Mouse (Mus musculus): ENCODE data around the gene Arhgap10. TPM values are rescaled to one million over a fixed set of nuclear protein-coding genes. Genes with fewer than 3 reads are reported as not detected.

Arhgap10 gene
- polyA plus RNA-seq, 1 experiment from 2014 or later, result 26.3 TPM

- WGBS, result 90% methylated on average over 8 of the region's 8 CpGs
- Histone ChIP-seq H3K4me3 (ENCODE audit: low read depth, low read length) (no peak overlapping the region), H3K9me3 (replicated peaks; ENCODE audit: control insufficient read depth, low read length) (no peaks in the 10 kb centered on the region), H3K27me3 (ENCODE audit: control insufficient read depth, insufficient read depth, low read length) (no peaks in the 10 kb centered on the region), H3K36me3 (replicated peaks; ENCODE audit: control insufficient read depth, insufficient read depth, low read depth, low read length) (no peaks in the 10 kb centered on the region), H3K4me2 (ENCODE audit: low read depth, low read length) (no peak overlapping the region), H3K4me1 (ENCODE audit: control insufficient read depth, insufficient read depth, low read length) (no peaks in the 10 kb centered on the region), H3K27ac (replicated peaks; ENCODE audit: low read depth, low read length) (no peak overlapping the region), H3K9ac (replicated peaks; ENCODE audit: low read length) (no peak overlapping the region)
- DNase-seq (ENCODE audit: low spot score) (no peak), ATAC-seq (replicated peaks; ENCODE audit: insufficient number of reproducible peaks, low FRiP score, low TSS enrichment, low read depth) (no peak)
These were observed 5.2 kb upstream of the Arhgap10 start for GRCm38 (mm10) chr8:77522984-77523383.

- peaks cover 3% of the 10 kb centered on the region; the same call in 1 of the 2 replicates for H3K4me1 ChIP-seq (ENCODE audit: control insufficient read depth, insufficient read depth, low read length)
- no peak overlapping the region for H3K4me2 ChIP-seq (ENCODE audit: low read depth, low read length)
- 81% methylated on average over 8 of the region's 8 CpGs for WGBS
- DNase-seq (ENCODE audit: low spot score) (no peak), ATAC-seq (replicated peaks; ENCODE audit: insufficient number of reproducible peaks, low FRiP score, low TSS enrichment, low read depth) (no peak)
- H3K9ac ChIP-seq (replicated peaks; ENCODE audit: low read length), result no peak overlapping the region
- no peaks in the 10 kb centered on the region for H3K9me3 ChIP-seq (replicated peaks; ENCODE audit: control insufficient read depth, low read length)
- H3K4me3 ChIP-seq (ENCODE audit: low read depth, low read length), result no peak overlapping the region
- H3K27me3 ChIP-seq (ENCODE audit: control insufficient read depth, insufficient read depth, low read length), result no peaks in the 10 kb centered on the region
- H3K36me3 ChIP-seq (replicated peaks; ENCODE audit: control insufficient read depth, insufficient read depth, low read depth, low read length), result no peaks in the 10 kb centered on the region
- H3K27ac ChIP-seq (replicated peaks; ENCODE audit: low read depth, low read length), result no peak overlapping the region
These were observed 3.5 kb upstream of the Arhgap10 start for GRCm38 (mm10) chr8:77521028-77521785.

- no peak for ATAC-seq (replicated peaks; ENCODE audit: insufficient number of reproducible peaks, low FRiP score, low TSS enrichment, low read depth)
- Histone ChIP-seq H3K27me3 (ENCODE audit: control insufficient read depth, insufficient read depth, low read length) (no peaks in the 10 kb centered on the region), H3K4me1 (ENCODE audit: control insufficient read depth, insufficient read depth, low read length) (peaks cover 3% of the 10 kb centered on the region; the same call in 1 of the 2 replicates), H3K9me3 (replicated peaks; ENCODE audit: control insufficient read depth, low read length) (no peaks in the 10 kb centered on the region), H3K36me3 (replicated peaks; ENCODE audit: control insufficient read depth, insufficient read depth, low read depth, low read length) (no peaks in the 10 kb centered on the region), H3K27ac (replicated peaks; ENCODE audit: low read depth, low read length) (no peak overlapping the region), H3K4me2 (ENCODE audit: low read depth, low read length) (no peak overlapping the region), H3K4me3 (ENCODE audit: low read depth, low read length) (no peak overlapping the region), H3K9ac (replicated peaks; ENCODE audit: low read length) (no peak overlapping the region)
- WGBS, result 92% methylated on average over 4 of the region's 4 CpGs
- no peak for DNase-seq (ENCODE audit: low spot score)
These were observed 2.8 kb upstream of the Arhgap10 start for GRCm38 (mm10) chr8:77520601-77521000.

- Histone ChIP-seq H3K4me1 (ENCODE audit: control insufficient read depth, insufficient read depth, low read length) (peaks cover 3% of the 10 kb centered on the region; the same call in 1 of the 2 replicates), H3K9ac (replicated peaks; ENCODE audit: low read length) (peak overlapping the region; percentile 77), H3K9me3 (replicated peaks; ENCODE audit: control insufficient read depth, low read length) (no peaks in the 10 kb centered on the region), H3K4me2 (ENCODE audit: low read depth, low read length) (peak overlapping the region; percentile 77), H3K4me3 (ENCODE audit: low read depth, low read length) (peak overlapping the region; percentile 56), H3K27ac (replicated peaks; ENCODE audit: low read depth, low read length) (peak overlapping the region; percentile 22; the same call in 1 of the 2 replicates), H3K27me3 (ENCODE audit: control insufficient read depth, insufficient read depth, low read length) (no peaks in the 10 kb centered on the region), H3K36me3 (replicated peaks; ENCODE audit: control insufficient read depth, insufficient read depth, low read depth, low read length) (no peaks in the 10 kb centered on the region)
- no peak for DNase-seq (ENCODE audit: low spot score)
- WGBS, result 7% methylated on average over 33 of the region's 33 CpGs
- peak; percentile 27 for ATAC-seq (replicated peaks; ENCODE audit: insufficient number of reproducible peaks, low FRiP score, low TSS enrichment, low read depth)
These were observed 705 bp upstream of the Arhgap10 start for GRCm38 (mm10) chr8:77518201-77519115.

GRCm38 (mm10) chr8:77516845-77517244, 908 bp downstream of the Arhgap10 start:
- Histone ChIP-seq H3K4me2 (ENCODE audit: low read depth, low read length) (peak overlapping the region; percentile 77), H3K4me1 (ENCODE audit: control insufficient read depth, insufficient read depth, low read length) (peaks cover 3% of the 10 kb centered on the region; the same call in 1 of the 2 replicates), H3K9me3 (replicated peaks; ENCODE audit: control insufficient read depth, low read length) (no peaks in the 10 kb centered on the region), H3K27ac (replicated peaks; ENCODE audit: low read depth, low read length) (no peak overlapping the region), H3K36me3 (replicated peaks; ENCODE audit: control insufficient read depth, insufficient read depth, low read depth, low read length) (no peaks in the 10 kb centered on the region), H3K27me3 (ENCODE audit: control insufficient read depth, insufficient read depth, low read length) (no peaks in the 10 kb centered on the region), H3K9ac (replicated peaks; ENCODE audit: low read length) (peak overlapping the region; percentile 77), H3K4me3 (ENCODE audit: low read depth, low read length) (peak overlapping the region; percentile 56)
- 4% methylated on average over 10 of the region's 10 CpGs for WGBS
- no peak for ATAC-seq (replicated peaks; ENCODE audit: insufficient number of reproducible peaks, low FRiP score, low TSS enrichment, low read depth)
- peak; percentile 30 for DNase-seq (ENCODE audit: low spot score)

GRCm38 (mm10) chr8:77515786-77516185, 2.0 kb downstream of the Arhgap10 start:
- no peaks in the 10 kb centered on the region for H3K9me3 ChIP-seq (replicated peaks; ENCODE audit: control insufficient read depth, low read length)
- DNase-seq (ENCODE audit: low spot score), result no peak
- ATAC-seq (replicated peaks; ENCODE audit: insufficient number of reproducible peaks, low FRiP score, low TSS enrichment, low read depth), result no peak
- H3K36me3 ChIP-seq (replicated peaks; ENCODE audit: control insufficient read depth, insufficient read depth, low read depth, low read length), result no peaks in the 10 kb centered on the region
- no peaks in the 10 kb centered on the region for H3K27me3 ChIP-seq (ENCODE audit: control insufficient read depth, insufficient read depth, low read length)
- H3K9ac ChIP-seq (replicated peaks; ENCODE audit: low read length), result no peak overlapping the region
- no peak overlapping the region for H3K27ac ChIP-seq (replicated peaks; ENCODE audit: low read depth, low read length)
- peak overlapping the region; percentile 23 for H3K4me2 ChIP-seq (ENCODE audit: low read depth, low read length)
- peaks cover 3% of the 10 kb centered on the region; the same call in 1 of the 2 replicates for H3K4me1 ChIP-seq (ENCODE audit: control insufficient read depth, insufficient read depth, low read length)
- 65% methylated on average over 8 of the region's 8 CpGs for WGBS
- no peak overlapping the region for H3K4me3 ChIP-seq (ENCODE audit: low read depth, low read length)

GRCm38 (mm10) chr8:77515201-77515600, 2.6 kb downstream of the Arhgap10 start:
- H3K9ac ChIP-seq (replicated peaks; ENCODE audit: low read length), result no peak overlapping the region
- H3K27ac ChIP-seq (replicated peaks; ENCODE audit: low read depth, low read length), result no peak overlapping the region
- no peaks in the 10 kb centered on the region for H3K27me3 ChIP-seq (ENCODE audit: control insufficient read depth, insufficient read depth, low read length)
- DNase-seq (ENCODE audit: low spot score), result no peak
- no peak overlapping the region for H3K4me3 ChIP-seq (ENCODE audit: low read depth, low read length)
- no peaks in the 10 kb centered on the region for H3K36me3 ChIP-seq (replicated peaks; ENCODE audit: control insufficient read depth, insufficient read depth, low read depth, low read length)
- peaks cover 3% of the 10 kb centered on the region; the same call in 1 of the 2 replicates for H3K4me1 ChIP-seq (ENCODE audit: control insufficient read depth, insufficient read depth, low read length)
- 85% methylated on average over 8 of the region's 8 CpGs for WGBS
- no peaks in the 10 kb centered on the region for H3K9me3 ChIP-seq (replicated peaks; ENCODE audit: control insufficient read depth, low read length)
- no peak for ATAC-seq (replicated peaks; ENCODE audit: insufficient number of reproducible peaks, low FRiP score, low TSS enrichment, low read depth)
- H3K4me2 ChIP-seq (ENCODE audit: low read depth, low read length), result no peak overlapping the region
